Mouse (Mus musculus) liver, embryonic 11.5 days (tissue): ENCODE measurements around the gene Cntnap1. TPM values are rescaled to one million over a fixed set of nuclear protein-coding genes. Genes with fewer than 3 reads are reported as not detected.

ENCODE experiments used
- ATAC-seq: fragments of 200-750 bp; cut with Nextera tagmentation; replicated peaks from 2 replicates; pipeline ENCODE4 v1.8.0; 2017; ENCODE audit warnings: moderate number of reproducible peaks, mild to moderate bottlenecking, moderate TSS enrichment, moderate library complexity; ENCODE audit not compliant: low FRiP score
- DNase-seq: peaks from one replicate; pipeline ENCODE4 v3.0.0-alpha.2; 2017; ENCODE audit warnings: low spot score
- H3K27ac ChIP-seq: fragments of 300-500 bp; sonication (generic); 2 replicates; pipeline ENCODE4 v1.5.1; 2014; ENCODE audit warnings: mild to moderate bottlenecking, low read depth, low read length, control low read depth
- H3K27me3 ChIP-seq: fragments of 300-500 bp; sonication (generic); replicated peaks from 2 replicates; pipeline ENCODE4 v1.6.1; 2014; ENCODE audit warnings: low read length, mixed read lengths; ENCODE audit not compliant: control insufficient read depth, insufficient read depth
- H3K36me3 ChIP-seq: fragments of 300-500 bp; sonication (generic); 2 replicates; pipeline ENCODE4 v1.6.1; 2014; ENCODE audit warnings: mild to moderate bottlenecking, low read length, moderate library complexity, mixed read lengths; ENCODE audit not compliant: control insufficient read depth, insufficient read depth
- H3K4me1 ChIP-seq: fragments of 300-500 bp; sonication (generic); replicated peaks from 2 replicates; pipeline ENCODE4 v1.6.1; 2014; ENCODE audit warnings: low read length, mixed read lengths; ENCODE audit not compliant: control insufficient read depth, insufficient read depth
- H3K4me2 ChIP-seq: fragments of 300-500 bp; sonication (generic); 2 replicates; pipeline ENCODE4 v1.6.1; 2014; ENCODE audit warnings: mild to moderate bottlenecking, control low read depth, moderate library complexity
- H3K4me3 ChIP-seq: fragments of 300-500 bp; sonication (generic); 2 replicates; pipeline ENCODE4 v1.5.1; 2014; ENCODE audit warnings: low read depth, low read length, control low read depth
- H3K9ac ChIP-seq: fragments of 300-500 bp; sonication (generic); 2 replicates; pipeline ENCODE4 v1.6.1; 2014; ENCODE audit warnings: low read depth, low read length, control low read depth
- H3K9me3 ChIP-seq: fragments of 300-500 bp; sonication (generic); 2 replicates; pipeline ENCODE4 v1.6.1; 2016; ENCODE audit warnings: low read length, inconsistent platforms, mixed read lengths; ENCODE audit not compliant: control insufficient read depth
- WGBS: fragments of 180-500 bp; shearing (Covaris S2); extraction: QIAGEN DNeasy Blood & Tissue Kit; methylation state at CpG from one replicate; pipeline ENCODE4 v1.1.7; 2014; 5-methylcytosine and 5-hydroxymethylcytosine counted together
- polyA plus RNA-seq: library from polyadenylated mRNA; unstranded; fragments of >200 nt; fragmentation: Nextera tagmentation; extraction: Ambion mirVana; gene quantifications from 2 replicates; pipeline ENCODE4 v1.2.1, GENCODE M21; 2014

The Cntnap1 gene
- polyA plus RNA-seq, 1 experiment from 2014 or later: 0.40 TPM

GRCm38 (mm10) chr11:101224337-101224736 is 54.0 kb downstream of the Cntnap1 start:
- no peak for ATAC-seq
- H3K27me3 ChIP-seq: 0 out of 2 replicates have a peak, but pooled peaks cover 7% of the 10 kb centered on the region
- H3K9me3 ChIP-seq: no peaks in the 10 kb centered on the region
- no peak overlapping the region for H3K27ac ChIP-seq
- H3K9ac ChIP-seq: no peak overlapping the region
- no peak overlapping the region for H3K4me3 ChIP-seq
- H3K4me2 ChIP-seq: no peak overlapping the region
- WGBS: 74% methylated on average over 3 of the region's 3 CpGs
- no peak for DNase-seq
- H3K4me1 ChIP-seq: 0 out of 2 replicates have a peak, but pooled peaks cover 6% of the 10 kb centered on the region
- no peaks in the 10 kb centered on the region for H3K36me3 ChIP-seq

GRCm38 (mm10) chr11:101225331-101226064 is 55.2 kb downstream of the Cntnap1 start:
- H3K4me1 ChIP-seq: peaks cover 12% of the 10 kb centered on the region

GRCm38 (mm10) chr11:101226065-101226701 is 55.9 kb downstream of the Cntnap1 start, which contains the start of gene Ezh1:
Gene Ezh1, minus strand, starts transcription at chr11:101226463.
- Histone ChIP-seq H3K4me3 (peak within 1 kb of the TSS; percentile 95), H3K9ac (peak within 1 kb of the TSS; percentile 90), H3K27me3 (peaks cover 21% of the 10 kb centered on the region), H3K4me1 (peaks cover 19% of the 10 kb centered on the region), H3K36me3 (no peaks in the 10 kb centered on the region), H3K9me3 (no peaks in the 10 kb centered on the region), H3K27ac (peak within 1 kb of the TSS; percentile 62), H3K4me2 (peak within 1 kb of the TSS; percentile 96)
- under 1% methylated on average over 52 of the region's 56 CpGs for WGBS
- ATAC-seq (peak; percentile 92), DNase-seq (peak; percentile 88)

More at GRCm38 (mm10) chr11:101225331-101226064, 55.2 kb downstream of the Cntnap1 start:
- peak overlapping the region; percentile 96 for H3K4me2 ChIP-seq
- H3K4me3 ChIP-seq: peak overlapping the region; percentile 95
- H3K9me3 ChIP-seq: no peaks in the 10 kb centered on the region
- H3K27ac ChIP-seq: peak overlapping the region; percentile 62
- DNase-seq: no peak
- 17% methylated on average over 25 of the region's 25 CpGs for WGBS
- no peak for ATAC-seq
- peak overlapping the region; percentile 90 for H3K9ac ChIP-seq
- no peaks in the 10 kb centered on the region for H3K36me3 ChIP-seq
- peaks cover 14% of the 10 kb centered on the region for H3K27me3 ChIP-seq

- no peak overlapping the region for H3K4me3 ChIP-seq
- H3K4me2 ChIP-seq: no peak overlapping the region
- H3K9me3 ChIP-seq: no peaks in the 10 kb centered on the region
- ATAC-seq (no peak), DNase-seq (no peak)
- no peak overlapping the region for H3K27ac ChIP-seq
- H3K27me3 ChIP-seq: peaks cover 30% of the 10 kb centered on the region
- H3K4me1 ChIP-seq: peaks cover 27% of the 10 kb centered on the region
- H3K36me3 ChIP-seq: no peaks in the 10 kb centered on the region
- H3K9ac ChIP-seq: no peak overlapping the region
- 29% methylated on average over 8 of the region's 8 CpGs for WGBS
These were observed 59.1 kb downstream of the Cntnap1 start for GRCm38 (mm10) chr11:101229361-101229900.

GRCm38 (mm10) chr11:101230061-101230511 is 59.8 kb downstream of the Cntnap1 start:
- Histone ChIP-seq H3K4me2 (no peak overlapping the region), H3K27ac (peak overlapping the region; percentile 78)
- WGBS: 32% methylated on average over 2 of the region's 2 CpGs

GRCm38 (mm10) chr11:101230526-101230925 is 60.2 kb downstream of the Cntnap1 start:
- H3K4me2 ChIP-seq: peak overlapping the region; percentile 18
- H3K9ac ChIP-seq: peak overlapping the region; percentile 30
- 31% methylated on average over 5 of the region's 5 CpGs for WGBS
- DNase-seq (no peak), ATAC-seq (no peak)
- peaks cover 30% of the 10 kb centered on the region for H3K27me3 ChIP-seq
- no peaks in the 10 kb centered on the region for H3K9me3 ChIP-seq
- H3K4me1 ChIP-seq: peaks cover 23% of the 10 kb centered on the region
- no peak overlapping the region for H3K4me3 ChIP-seq
- H3K36me3 ChIP-seq: no peaks in the 10 kb centered on the region
- H3K27ac ChIP-seq: peak overlapping the region; percentile 78

More at GRCm38 (mm10) chr11:101230061-101230511, 59.8 kb downstream of the Cntnap1 start:
- Histone ChIP-seq H3K4me1 (peaks cover 27% of the 10 kb centered on the region), H3K27me3 (peaks cover 30% of the 10 kb centered on the region), H3K36me3 (no peaks in the 10 kb centered on the region), H3K9ac (no peak overlapping the region), H3K9me3 (no peaks in the 10 kb centered on the region), H3K4me3 (no peak overlapping the region)
- no peak for DNase-seq
- ATAC-seq: no peak

- peak overlapping the region; percentile 78 for H3K27ac ChIP-seq
- H3K36me3 ChIP-seq: no peaks in the 10 kb centered on the region
- H3K4me1 ChIP-seq: peaks cover 23% of the 10 kb centered on the region
- H3K4me2 ChIP-seq: peak overlapping the region; percentile 18
- peak overlapping the region; percentile 30 for H3K9ac ChIP-seq
- 9% methylated on average over 18 of the region's 18 CpGs for WGBS
- DNase-seq (no peak), ATAC-seq (no peak)
- no peak overlapping the region; the same call in 1 of the 2 replicates for H3K4me3 ChIP-seq
- H3K27me3 ChIP-seq: peaks cover 30% of the 10 kb centered on the region
- no peaks in the 10 kb centered on the region for H3K9me3 ChIP-seq
These were observed 60.9 kb downstream of the Cntnap1 start for GRCm38 (mm10) chr11:101230991-101231871.
